Mouse (Mus musculus): ENCODE measurements around the gene Rictor. TPM values are rescaled to one million over a fixed set of nuclear protein-coding genes. Genes with fewer than 3 reads are reported as not detected.

The Rictor gene
- polyA plus RNA-seq, 1 experiment from 2014 or later = 38.3 TPM

DNA sequence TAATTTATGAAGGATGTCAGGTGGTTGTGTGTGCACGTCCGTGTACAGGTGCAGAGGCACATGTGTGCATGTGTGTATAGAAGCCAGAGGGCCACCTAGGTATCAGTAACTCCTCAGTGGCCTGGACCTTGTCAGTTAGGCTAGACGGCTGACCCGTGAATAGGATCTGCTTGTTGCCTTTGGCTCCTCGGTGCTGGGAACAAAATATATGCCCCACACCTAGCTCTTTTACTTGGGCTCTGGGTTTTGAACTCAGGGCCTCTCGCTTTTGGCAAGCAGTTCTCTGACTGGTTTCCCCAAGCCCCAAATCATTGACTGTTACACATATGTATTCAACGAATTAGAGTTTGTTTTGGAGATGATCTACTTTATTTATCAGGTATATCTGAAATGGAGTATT lies 3.0 kb downstream of the Rictor start:
- no peak for DNase-seq (ENCODE audit: low spot score)
- H3K4me3 ChIP-seq = no peak overlapping the region
- no peaks in the 10 kb centered on the region for H3K9me3 ChIP-seq
- WGBS = 83% methylated on average over 7 of the region's 7 CpGs
- no peaks in the 10 kb centered on the region for H3K27me3 ChIP-seq (ENCODE audit: insufficient read depth, poor library complexity, severe bottlenecking)
- no peak overlapping the region for H3K27ac ChIP-seq
- no peaks in the 10 kb centered on the region for H3K36me3 ChIP-seq
- H3K4me1 ChIP-seq (replicated peaks) = peaks cover 35% of the 10 kb centered on the region

DNA sequence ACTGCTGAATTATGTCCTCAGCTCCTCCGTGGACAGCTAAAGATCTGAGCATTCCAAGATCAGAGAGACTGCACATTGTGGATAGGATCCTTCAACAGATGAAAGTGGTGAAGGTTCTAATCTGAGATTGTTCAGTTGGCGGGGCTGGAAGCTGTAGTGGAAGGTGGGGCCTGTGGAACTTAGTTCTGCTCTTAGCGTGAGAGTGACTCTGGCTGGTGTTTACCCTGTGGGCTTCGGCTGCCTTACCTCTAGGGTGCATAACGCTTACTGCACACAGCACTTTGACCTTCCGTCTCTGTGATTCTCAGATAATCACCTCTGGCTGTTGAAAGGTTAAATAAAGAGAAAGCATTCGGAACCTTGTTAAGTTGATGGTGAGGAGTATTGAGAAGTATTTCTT lies 6.6 kb downstream of the Rictor start:
- Histone ChIP-seq H3K4me3 (no peak overlapping the region), H3K36me3 (peaks cover 22% of the 10 kb centered on the region), H3K27me3 (ENCODE audit: insufficient read depth, poor library complexity, severe bottlenecking) (no peaks in the 10 kb centered on the region), H3K4me1 (replicated peaks) (peaks cover 29% of the 10 kb centered on the region), H3K27ac (no peak overlapping the region), H3K9me3 (peaks cover 8% of the 10 kb centered on the region; the same call in 1 of the 2 replicates)
- 60% methylated on average over 7 of the region's 7 CpGs for WGBS
- no peak for DNase-seq (ENCODE audit: low spot score)

DNA sequence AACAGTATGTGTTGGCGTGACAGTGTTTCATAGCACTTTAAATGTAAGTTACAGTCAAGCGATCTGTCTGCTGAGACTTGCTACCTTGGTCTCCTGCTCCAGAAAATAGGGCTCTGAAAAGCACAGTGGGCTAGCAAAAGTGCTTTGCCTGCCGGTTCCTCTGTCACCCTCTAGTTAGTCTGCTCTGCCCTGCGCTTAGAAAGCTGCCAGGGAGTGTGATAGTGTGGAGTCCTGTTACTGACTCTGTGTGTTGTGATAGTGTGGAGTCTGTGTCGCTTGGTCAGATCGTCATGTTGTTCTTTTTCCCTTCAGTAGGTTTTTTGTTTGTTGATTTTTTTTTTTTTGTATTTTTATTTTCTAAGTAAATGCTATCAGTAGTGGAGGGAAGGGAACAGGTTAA lies 7.1 kb downstream of the Rictor start:
- H3K27me3 ChIP-seq (ENCODE audit: insufficient read depth, poor library complexity, severe bottlenecking) = no peaks in the 10 kb centered on the region
- H3K27ac ChIP-seq = no peak overlapping the region
- peaks cover 25% of the 10 kb centered on the region for H3K4me1 ChIP-seq (replicated peaks)
- peaks cover 9% of the 10 kb centered on the region; the same call in 1 of the 2 replicates for H3K9me3 ChIP-seq
- 76% methylated on average over 6 of the region's 6 CpGs for WGBS
- DNase-seq (ENCODE audit: low spot score) = no peak
- peaks cover 26% of the 10 kb centered on the region for H3K36me3 ChIP-seq
- H3K4me3 ChIP-seq = no peak overlapping the region

DNA sequence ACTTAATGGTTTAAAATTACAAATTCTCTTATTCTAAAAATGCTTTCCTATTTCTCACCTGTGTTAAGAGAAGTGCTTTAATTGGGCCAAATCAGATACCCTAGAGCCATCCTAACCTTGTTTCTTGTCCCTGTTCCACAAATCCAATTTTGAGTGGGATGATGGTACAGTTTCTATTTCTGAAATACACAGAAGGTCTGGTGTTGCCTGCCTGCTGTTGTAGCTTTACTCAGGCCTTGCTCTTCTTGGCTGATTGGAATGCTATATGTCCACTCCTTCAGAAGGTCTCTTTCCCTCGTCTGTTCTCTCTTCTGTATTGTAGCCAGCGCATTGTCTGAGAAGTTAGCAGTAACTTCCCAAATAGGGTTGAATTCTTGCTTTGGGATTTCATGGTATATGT lies 13.2 kb downstream of the Rictor start:
- H3K36me3 ChIP-seq = peaks cover 28% of the 10 kb centered on the region
- H3K9me3 ChIP-seq = peaks cover 9% of the 10 kb centered on the region; the same call in 1 of the 2 replicates
- H3K27ac ChIP-seq = no peak overlapping the region
- no peaks in the 10 kb centered on the region for H3K4me1 ChIP-seq (replicated peaks)
- 93% methylated on average over 2 of the region's 2 CpGs for WGBS
- no peaks in the 10 kb centered on the region for H3K27me3 ChIP-seq (ENCODE audit: insufficient read depth, poor library complexity, severe bottlenecking)
- DNase-seq (ENCODE audit: low spot score) = no peak
- no peak overlapping the region for H3K4me3 ChIP-seq

DNA sequence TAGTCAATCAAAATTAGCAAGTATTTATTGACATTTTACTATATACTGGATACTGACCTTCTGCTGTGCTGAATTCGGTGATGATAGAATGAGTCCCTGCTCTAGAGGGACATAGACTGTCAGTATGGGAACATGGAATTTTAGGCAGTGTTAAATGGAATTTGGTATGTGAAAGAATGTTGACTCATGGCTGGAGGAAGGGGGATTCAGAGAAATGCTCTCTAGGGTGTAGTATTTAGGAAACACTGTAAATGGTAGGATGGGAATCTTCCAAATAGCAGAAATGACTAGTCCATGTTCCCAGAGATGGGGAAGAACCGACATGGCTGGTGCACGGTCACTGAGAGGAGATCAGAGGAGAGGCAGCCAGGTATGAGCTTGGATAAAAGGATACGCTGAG lies 13.6 kb downstream of the Rictor start:
- DNase-seq (ENCODE audit: low spot score) = no peak
- no peaks in the 10 kb centered on the region for H3K4me1 ChIP-seq (replicated peaks)
- H3K36me3 ChIP-seq = peaks cover 25% of the 10 kb centered on the region
- H3K27me3 ChIP-seq (ENCODE audit: insufficient read depth, poor library complexity, severe bottlenecking) = no peaks in the 10 kb centered on the region
- H3K27ac ChIP-seq = no peak overlapping the region
- WGBS = 88% methylated on average over 4 of the region's 4 CpGs
- H3K4me3 ChIP-seq = no peak overlapping the region
- peaks cover 9% of the 10 kb centered on the region; the same call in 1 of the 2 replicates for H3K9me3 ChIP-seq

DNA sequence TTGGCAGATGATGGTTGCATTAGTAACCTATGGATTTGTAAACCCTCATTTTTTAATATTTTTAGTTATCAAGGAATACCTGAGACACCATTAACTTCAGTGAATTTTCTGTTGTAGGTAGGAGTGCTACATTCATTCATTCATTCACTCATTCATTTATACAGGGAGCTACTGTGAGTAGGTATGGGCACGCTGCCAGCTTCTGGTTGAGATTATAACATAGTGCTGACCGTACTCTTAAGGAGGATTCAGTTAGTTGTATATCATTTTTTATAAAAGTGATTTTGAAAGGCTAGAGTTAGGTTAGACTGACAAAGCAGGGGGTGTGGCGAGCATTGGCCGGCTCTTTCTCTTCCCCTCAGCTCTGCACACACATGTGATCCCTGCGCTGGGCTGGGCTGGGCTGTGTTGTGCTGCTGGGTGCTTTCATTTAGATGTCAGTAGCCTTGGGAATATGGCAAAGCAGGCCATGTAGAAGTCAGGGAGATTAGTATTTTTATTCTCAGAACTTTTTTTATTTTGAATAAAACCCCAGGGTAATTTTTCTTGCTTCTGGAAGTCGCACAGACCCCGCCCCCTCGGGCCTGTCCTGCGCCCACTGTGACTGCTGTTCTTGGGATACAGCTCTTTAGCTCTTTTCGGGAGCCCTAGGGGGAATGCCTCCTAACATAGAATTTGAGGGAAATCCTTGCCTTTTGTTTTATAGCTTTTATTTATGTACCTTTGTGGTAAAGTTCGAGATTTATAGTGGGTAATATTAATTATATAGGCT lies 14.4 kb downstream of the Rictor start:
- peaks cover 22% of the 10 kb centered on the region for H3K36me3 ChIP-seq

DNA sequence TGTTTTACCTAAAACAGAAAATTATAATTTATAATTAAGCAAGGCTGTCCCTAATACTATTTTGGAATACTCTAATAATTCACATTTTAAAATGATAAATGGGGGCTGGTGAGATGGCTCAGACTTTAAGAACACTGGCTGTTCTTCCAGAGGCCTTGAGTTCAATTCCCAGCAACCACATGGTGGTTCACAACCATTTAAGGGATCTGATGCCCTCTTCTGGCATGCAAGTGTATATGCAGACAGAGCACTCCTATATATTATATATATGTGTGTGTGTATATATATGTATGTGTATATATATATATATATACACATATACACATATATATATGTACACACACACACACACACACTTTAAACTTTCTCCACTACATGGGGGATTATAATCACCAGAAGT lies 15.2 kb downstream of the Rictor start:
- Histone ChIP-seq H3K4me3 (no peak overlapping the region), H3K9me3 (peaks cover 9% of the 10 kb centered on the region; the same call in 1 of the 2 replicates), H3K4me1 (replicated peaks) (0 out of 2 replicates have a peak, but pooled peaks cover 4% of the 10 kb centered on the region), H3K27me3 (ENCODE audit: insufficient read depth, poor library complexity, severe bottlenecking) (no peaks in the 10 kb centered on the region), H3K27ac (no peak overlapping the region), H3K36me3 (peaks cover 20% of the 10 kb centered on the region)
- DNase-seq (ENCODE audit: low spot score) = no peak

More for the DNA sequence above, 14.4 kb downstream of the Rictor start:
- no peak overlapping the region for H3K27ac ChIP-seq
- peaks cover 9% of the 10 kb centered on the region; the same call in 1 of the 2 replicates for H3K9me3 ChIP-seq
- H3K4me3 ChIP-seq = no peak overlapping the region
- 94% methylated on average over 11 of the region's 11 CpGs for WGBS
- H3K27me3 ChIP-seq (ENCODE audit: insufficient read depth, poor library complexity, severe bottlenecking) = no peaks in the 10 kb centered on the region
- no peak for DNase-seq (ENCODE audit: low spot score)
- 0 out of 2 replicates have a peak, but pooled peaks cover 2% of the 10 kb centered on the region for H3K4me1 ChIP-seq (replicated peaks)

DNA sequence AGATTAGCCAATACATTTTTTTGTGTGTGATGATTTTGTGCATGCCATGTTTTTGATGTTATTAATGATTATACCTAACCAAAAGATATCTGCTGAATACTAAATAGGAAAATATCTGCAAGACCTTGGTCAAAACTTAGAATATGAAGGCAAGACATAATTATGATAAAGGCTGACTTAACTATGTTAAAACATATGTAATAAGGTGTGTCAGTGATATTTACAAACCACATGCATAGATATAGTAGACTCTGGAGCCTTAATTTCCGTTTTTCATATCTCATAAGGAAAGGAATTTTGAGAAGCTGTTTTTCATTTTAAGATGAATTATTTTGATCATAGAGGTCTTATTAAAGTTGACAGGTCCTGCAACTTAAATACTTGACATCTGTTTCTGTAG lies 16.3 kb downstream of the Rictor start:
- Histone ChIP-seq H3K4me1 (replicated peaks) (0 out of 2 replicates have a peak, but pooled peaks cover 4% of the 10 kb centered on the region), H3K27ac (no peak overlapping the region), H3K9me3 (peaks cover 5% of the 10 kb centered on the region; the same call in 1 of the 2 replicates), H3K27me3 (ENCODE audit: insufficient read depth, poor library complexity, severe bottlenecking) (no peaks in the 10 kb centered on the region), H3K4me3 (no peak overlapping the region), H3K36me3 (peaks cover 10% of the 10 kb centered on the region)
- WGBS = 89% methylated on average over 1 of the region's 1 CpGs
- DNase-seq (ENCODE audit: low spot score) = no peak

DNA sequence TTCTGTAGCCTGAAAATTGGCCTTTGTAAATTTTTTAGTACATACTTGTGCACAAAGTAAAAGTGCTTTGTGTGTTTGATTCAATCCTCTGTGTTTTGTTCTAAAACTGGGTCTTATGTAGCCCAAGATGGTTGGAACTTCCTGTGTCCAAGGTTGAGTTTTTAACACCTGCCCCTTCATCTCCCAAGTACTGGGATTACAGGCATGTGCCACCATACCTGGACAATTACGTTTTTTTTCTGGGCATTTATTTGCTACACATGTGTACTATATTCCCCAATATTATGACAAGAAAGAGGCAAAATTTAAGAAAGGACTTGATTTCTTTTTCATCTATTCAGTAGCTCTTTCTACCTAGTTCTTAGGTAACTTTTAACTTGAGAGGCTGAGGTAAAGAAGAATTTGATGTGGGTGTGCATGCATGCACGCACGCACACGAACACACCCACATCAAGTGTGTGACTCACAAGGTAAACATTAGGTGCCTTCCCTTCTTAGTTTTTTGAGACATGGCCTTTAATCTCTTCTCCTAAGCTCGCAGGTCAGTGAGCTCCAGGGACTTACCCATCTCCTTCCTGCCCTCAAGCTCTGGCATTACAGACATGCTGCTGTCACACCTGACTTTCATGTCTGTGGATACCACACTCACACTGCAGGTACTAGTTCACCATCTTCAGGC lies 18.1 kb downstream of the Rictor start:
- WGBS = 91% methylated on average over 5 of the region's 5 CpGs
- H3K9me3 ChIP-seq = no peaks in the 10 kb centered on the region
- no peaks in the 10 kb centered on the region for H3K27me3 ChIP-seq (ENCODE audit: insufficient read depth, poor library complexity, severe bottlenecking)
- H3K4me1 ChIP-seq (replicated peaks) = 0 out of 2 replicates have a peak, but pooled peaks cover 4% of the 10 kb centered on the region
- DNase-seq (ENCODE audit: low spot score) = no peak
- H3K36me3 ChIP-seq = no peaks in the 10 kb centered on the region
- H3K27ac ChIP-seq = no peak overlapping the region
- no peak overlapping the region for H3K4me3 ChIP-seq

DNA sequence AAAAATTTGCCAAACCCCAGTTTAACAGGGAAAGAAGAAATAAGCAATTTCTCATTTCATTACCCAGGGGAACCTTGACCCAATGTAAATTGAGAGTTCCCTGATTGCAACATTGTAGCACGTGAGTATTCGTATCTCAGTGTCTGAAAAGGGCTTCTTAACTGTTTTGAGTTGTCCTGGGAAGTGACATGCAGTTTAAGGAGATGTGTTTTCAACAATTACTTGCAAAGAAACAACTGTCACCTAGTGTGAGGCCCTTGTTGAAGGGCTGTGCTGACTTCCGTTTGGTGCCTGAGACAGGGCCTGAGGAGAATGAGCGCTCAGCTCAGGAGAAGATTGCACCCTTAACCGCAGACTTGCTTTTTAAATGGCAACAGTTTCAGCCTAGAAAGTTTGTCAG lies 24.9 kb downstream of the Rictor start:
- Histone ChIP-seq H3K4me1 (replicated peaks) (no peaks in the 10 kb centered on the region), H3K27ac (no peak overlapping the region), H3K4me3 (no peak overlapping the region), H3K36me3 (0 out of 2 replicates have a peak, but pooled peaks cover 4% of the 10 kb centered on the region), H3K27me3 (ENCODE audit: insufficient read depth, poor library complexity, severe bottlenecking) (no peaks in the 10 kb centered on the region), H3K9me3 (no peaks in the 10 kb centered on the region)
- no peak for DNase-seq (ENCODE audit: low spot score)
- 81% methylated on average over 5 of the region's 5 CpGs for WGBS

DNA sequence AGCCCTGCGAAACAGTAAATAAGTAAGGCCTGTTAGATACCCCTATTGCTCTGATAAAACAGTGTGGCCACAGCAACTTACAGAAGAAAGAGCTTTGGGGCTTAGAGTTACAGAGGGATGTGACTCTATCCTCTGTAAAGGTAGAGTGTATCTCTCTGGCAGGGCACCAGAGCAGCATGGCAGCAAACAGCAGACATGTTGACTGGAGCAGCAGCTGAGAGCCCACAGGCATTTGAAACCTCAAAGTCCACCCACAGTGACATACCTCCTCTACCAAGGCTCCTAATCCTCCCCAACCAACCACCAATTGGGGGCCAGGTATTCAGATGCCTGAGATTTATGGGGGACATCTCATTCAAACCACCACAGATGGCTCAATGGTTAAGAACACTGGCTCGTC lies 31.0 kb downstream of the Rictor start:
- H3K27ac ChIP-seq = no peak overlapping the region
- DNase-seq (ENCODE audit: low spot score) = no peak
- no peaks in the 10 kb centered on the region for H3K9me3 ChIP-seq
- WGBS = 99% methylated on average over 2 of the region's 2 CpGs
- no peaks in the 10 kb centered on the region for H3K27me3 ChIP-seq (ENCODE audit: insufficient read depth, poor library complexity, severe bottlenecking)
- H3K4me1 ChIP-seq (replicated peaks) = no peaks in the 10 kb centered on the region
- H3K36me3 ChIP-seq = peaks cover 17% of the 10 kb centered on the region
- H3K4me3 ChIP-seq = no peak overlapping the region

DNA sequence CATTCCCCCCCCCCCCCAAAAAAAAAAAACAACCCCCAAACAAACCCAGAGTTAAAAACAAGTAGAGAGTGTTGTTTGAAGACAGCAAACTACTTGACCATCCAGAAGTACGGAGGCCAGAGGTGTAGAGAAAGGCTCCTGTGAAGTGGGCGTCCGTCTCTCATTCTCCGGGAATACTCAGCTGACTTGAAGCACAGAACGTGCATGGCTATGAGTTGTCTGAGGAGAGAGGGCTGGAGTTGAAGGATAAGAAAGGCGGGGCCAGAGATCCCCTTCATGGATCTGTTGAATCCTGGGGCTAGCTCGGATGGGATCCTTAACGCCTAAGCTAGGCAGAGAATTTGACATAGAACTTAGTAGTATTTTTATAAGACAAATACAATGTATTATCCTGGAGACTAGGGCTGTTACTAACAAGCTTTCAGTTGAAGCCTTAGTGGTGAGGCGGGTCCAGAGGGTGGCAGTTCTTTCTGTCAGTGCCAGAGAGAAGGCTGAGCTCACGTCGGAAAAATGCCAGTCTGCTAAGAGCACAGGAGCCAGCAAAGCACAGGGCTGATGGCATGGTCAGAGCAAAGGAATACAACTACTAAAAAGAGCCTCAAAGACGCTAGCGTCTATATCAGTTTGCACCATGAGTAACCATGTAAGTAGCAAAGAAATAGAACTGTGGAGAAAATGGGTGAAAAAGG lies 34.3 kb downstream of the Rictor start:
- Histone ChIP-seq H3K4me3 (no peak overlapping the region), H3K27me3 (ENCODE audit: insufficient read depth, poor library complexity, severe bottlenecking) (no peaks in the 10 kb centered on the region), H3K27ac (no peak overlapping the region), H3K4me1 (replicated peaks) (no peaks in the 10 kb centered on the region), H3K9me3 (no peaks in the 10 kb centered on the region), H3K36me3 (peaks cover 38% of the 10 kb centered on the region)
- WGBS = 78% methylated on average over 13 of the region's 13 CpGs
- no peak for DNase-seq (ENCODE audit: low spot score)

DNA sequence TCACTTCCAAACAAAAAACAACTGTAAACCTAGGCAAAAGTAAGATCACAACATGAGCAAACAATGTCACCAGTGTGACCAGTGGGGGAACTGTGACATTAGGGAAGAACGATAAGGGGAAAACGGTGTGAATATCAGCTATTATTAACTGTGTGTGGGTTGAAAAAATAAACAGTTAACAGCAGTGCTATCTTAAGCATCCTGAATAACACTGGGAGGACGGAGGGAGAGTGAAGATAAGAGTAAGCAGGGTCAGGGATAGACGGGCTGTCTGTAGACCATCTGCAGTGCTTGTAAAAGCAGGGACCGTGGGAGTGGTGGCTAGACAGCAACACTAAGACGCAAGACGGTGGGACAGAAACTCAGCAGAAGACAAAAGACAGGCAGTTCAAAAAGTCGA lies 35.5 kb downstream of the Rictor start:
- peaks cover 40% of the 10 kb centered on the region for H3K36me3 ChIP-seq
- H3K4me1 ChIP-seq (replicated peaks) = no peaks in the 10 kb centered on the region
- 52% methylated on average over 8 of the region's 8 CpGs for WGBS
- H3K27ac ChIP-seq = no peak overlapping the region
- no peaks in the 10 kb centered on the region for H3K27me3 ChIP-seq (ENCODE audit: insufficient read depth, poor library complexity, severe bottlenecking)
- H3K9me3 ChIP-seq = no peaks in the 10 kb centered on the region
- no peak for DNase-seq (ENCODE audit: low spot score)
- no peak overlapping the region for H3K4me3 ChIP-seq
